Mouse (Mus musculus): Measurements from ENCODE around the gene Ckm.

Gene Ckm

GRCm38 (mm10) chr7:19404476-19404875 lies at the start of gene Ckm:
TSS of gene Ckm (plus strand) at chr7:19404776.
- DNase-seq (ENCODE audit: low spot score), result no peak

- DNase-seq (ENCODE audit: low spot score), result no peak
These were observed 49.6 kb upstream of the Ckm start for GRCm38 (mm10) chr7:19354991-19355390.

GRCm38 (mm10) chr7:19356311-19356710 lies 48.3 kb upstream of the Ckm start:
- DNase-seq (ENCODE audit: low spot score), result no peak

- DNase-seq (ENCODE audit: low spot score), result no peak
These were observed 46.9 kb upstream of the Ckm start for GRCm38 (mm10) chr7:19357381-19358375.

GRCm38 (mm10) chr7:19358634-19359033 lies 45.9 kb upstream of the Ckm start:
- no peak for DNase-seq (ENCODE audit: low spot score)

GRCm38 (mm10) chr7:19359299-19359891 lies 45.2 kb upstream of the Ckm start, which contains the start of the genes Cd3eap and Ppp1r13l:
TSS of gene Cd3eap (minus strand) at chr7:19359483.
TSS of gene Ppp1r13l (plus strand) at chr7:19359749.
- DNase-seq (ENCODE audit: low spot score), result peak; percentile 94

GRCm38 (mm10) chr7:19359892-19360641 lies 44.5 kb upstream of the Ckm start:
- peak; percentile 70 for DNase-seq (ENCODE audit: low spot score)

GRCm38 (mm10) chr7:19360944-19361343 lies 43.6 kb upstream of the Ckm start:
- DNase-seq (ENCODE audit: low spot score), result peak; percentile 94

GRCm38 (mm10) chr7:19361720-19362119 lies 42.9 kb upstream of the Ckm start:
- DNase-seq (ENCODE audit: low spot score), result peak; percentile 77

- no peak for DNase-seq (ENCODE audit: low spot score)
These were observed 42.3 kb upstream of the Ckm start for GRCm38 (mm10) chr7:19362276-19362675.

- peak; percentile 74 for DNase-seq (ENCODE audit: low spot score)
These were observed 40.7 kb upstream of the Ckm start for GRCm38 (mm10) chr7:19363881-19364280.

GRCm38 (mm10) chr7:19365376-19365775 lies 39.2 kb upstream of the Ckm start:
- DNase-seq (ENCODE audit: low spot score), result no peak

GRCm38 (mm10) chr7:19368380-19368779 lies 36.2 kb upstream of the Ckm start:
- peak; percentile 62 for DNase-seq (ENCODE audit: low spot score)

GRCm38 (mm10) chr7:19369823-19370425 lies 34.7 kb upstream of the Ckm start:
- DNase-seq (ENCODE audit: low spot score), result peak; percentile 68

GRCm38 (mm10) chr7:19373367-19373766 lies 31.2 kb upstream of the Ckm start:
- DNase-seq (ENCODE audit: low spot score), result no peak

GRCm38 (mm10) chr7:19375368-19375767 lies 29.2 kb upstream of the Ckm start:
- no peak for DNase-seq (ENCODE audit: low spot score)

- no peak for DNase-seq (ENCODE audit: low spot score)
These were observed 28.6 kb upstream of the Ckm start for GRCm38 (mm10) chr7:19376019-19376418.

- DNase-seq (ENCODE audit: low spot score), result no peak
These were observed 26.5 kb upstream of the Ckm start for GRCm38 (mm10) chr7:19378049-19378448.

GRCm38 (mm10) chr7:19381377-19382165 lies 23.0 kb upstream of the Ckm start, which contains the start of gene Ercc2:
TSS of gene Ercc2 (plus strand) at chr7:19382010.
- peak; percentile 99 for DNase-seq (ENCODE audit: low spot score)

GRCm38 (mm10) chr7:19382166-19382541 lies 22.4 kb upstream of the Ckm start:
- no peak for DNase-seq (ENCODE audit: low spot score)

GRCm38 (mm10) chr7:19383708-19384107 lies 20.9 kb upstream of the Ckm start:
- DNase-seq (ENCODE audit: low spot score), result no peak

Measured in embryo, embryonic 10.5 days (tissue).